Mouse (Mus musculus): ENCODE results near the gene Dbndd2. TPM values are rescaled to one million over a fixed set of nuclear protein-coding genes. Genes with fewer than 3 reads are reported as not detected.

The Dbndd2 gene
- polyA plus RNA-seq, 1 experiment from 2014 or later: 2.2 TPM

- Histone ChIP-seq H3K9me3 (replicated peaks) (no peaks in the 10 kb centered on the region), H3K27me3 (peaks cover 12% of the 10 kb centered on the region; the same call in 1 of the 2 replicates), H3K4me2 (no peak overlapping the region), H3K4me3 (replicated peaks) (no peak overlapping the region), H3K4me1 (replicated peaks) (no peaks in the 10 kb centered on the region), H3K27ac (replicated peaks) (no peak overlapping the region), H3K36me3 (replicated peaks) (no peaks in the 10 kb centered on the region), H3K9ac (no peak overlapping the region)
- no peak for ATAC-seq (ENCODE audit: insufficient read depth)
- 65% methylated on average over 7 of the region's 7 CpGs for WGBS (ENCODE audit: insufficient replicate concordance)
These were observed 56.7 kb downstream of the Dbndd2 start for GRCm38 (mm10) chr2:164542598-164542997.

Other genes starting within 250 kb of the Dbndd2 start
- gene Svs2, start 247.6 kb upstream of the Dbndd2 start, polyA plus RNA-seq (2015; fragmentation: Nextera tagmentation; extraction: Ambion mirVana): not detected in 2 replicates
- not detected in 2 replicates for gene Svs3b, start 229.5 kb upstream of the Dbndd2 start, polyA plus RNA-seq (2015; fragmentation: Nextera tagmentation; extraction: Ambion mirVana)
- not detected in 2 replicates for gene Svs4, start 207.6 kb upstream of the Dbndd2 start, polyA plus RNA-seq (2015; fragmentation: Nextera tagmentation; extraction: Ambion mirVana)
- gene Svs3a, start 196.8 kb upstream of the Dbndd2 start, polyA plus RNA-seq (2015; fragmentation: Nextera tagmentation; extraction: Ambion mirVana): not detected in 2 replicates
- gene Svs6, start 169.4 kb upstream of the Dbndd2 start, polyA plus RNA-seq (2015; fragmentation: Nextera tagmentation; extraction: Ambion mirVana): not detected in 2 replicates
- gene Svs5, start 153.4 kb upstream of the Dbndd2 start, polyA plus RNA-seq (2015; fragmentation: Nextera tagmentation; extraction: Ambion mirVana): not detected in 2 replicates
- 21.3 and 24.2 TPM in 2 replicates for gene Slpi, start 97.0 kb upstream of the Dbndd2 start, polyA plus RNA-seq (2015; fragmentation: Nextera tagmentation; extraction: Ambion mirVana)
- 0.07 and 0.63 TPM in 2 replicates for gene Rbpjl, start 83.0 kb upstream of the Dbndd2 start, polyA plus RNA-seq (2015; fragmentation: Nextera tagmentation; extraction: Ambion mirVana)
- 0.28 and 0.32 TPM in 2 replicates for gene Matn4, start 80.9 kb upstream of the Dbndd2 start, polyA plus RNA-seq (2015; fragmentation: Nextera tagmentation; extraction: Ambion mirVana)
- gene Sdc4, start 42.2 kb upstream of the Dbndd2 start, polyA plus RNA-seq (2015; fragmentation: Nextera tagmentation; extraction: Ambion mirVana): 55.0 and 63.3 TPM in 2 replicates
- gene Sys1, start 29.1 kb upstream of the Dbndd2 start, polyA plus RNA-seq (2015; fragmentation: Nextera tagmentation; extraction: Ambion mirVana): 27.1 and 29.7 TPM in 2 replicates
- 5.0 TPM in 1 of 2 replicates, not detected in the other for gene Gm20458, start 25.1 kb upstream of the Dbndd2 start, polyA plus RNA-seq (2015; fragmentation: Nextera tagmentation; extraction: Ambion mirVana)
- gene Trp53tg5, start 12.4 kb upstream of the Dbndd2 start, polyA plus RNA-seq (2015; fragmentation: Nextera tagmentation; extraction: Ambion mirVana): not detected in 2 replicates
- 23.6 and 25.9 TPM in 2 replicates for gene Pigt, start 11.4 kb downstream of the Dbndd2 start, polyA plus RNA-seq (2015; fragmentation: Nextera tagmentation; extraction: Ambion mirVana)
- 1.7 TPM in 2 replicates for gene Wfdc2, start 76.3 kb downstream of the Dbndd2 start, polyA plus RNA-seq (2015; fragmentation: Nextera tagmentation; extraction: Ambion mirVana)
- gene Spint3, start 87.4 kb downstream of the Dbndd2 start, polyA plus RNA-seq (2015; fragmentation: Nextera tagmentation; extraction: Ambion mirVana): not detected in 2 replicates
- gene Wfdc6a, start 99.3 kb downstream of the Dbndd2 start, polyA plus RNA-seq (2015; fragmentation: Nextera tagmentation; extraction: Ambion mirVana): not detected in 2 replicates
- not detected in 2 replicates for gene Eppin, start 107.5 kb downstream of the Dbndd2 start, polyA plus RNA-seq (2015; fragmentation: Nextera tagmentation; extraction: Ambion mirVana)
- not detected in 2 replicates for gene Wfdc6b, start 127.4 kb downstream of the Dbndd2 start, polyA plus RNA-seq (2015; fragmentation: Nextera tagmentation; extraction: Ambion mirVana)
- gene Wfdc8, start 127.5 kb downstream of the Dbndd2 start, polyA plus RNA-seq (2015; fragmentation: Nextera tagmentation; extraction: Ambion mirVana): not detected in 2 replicates
- not detected in 2 replicates for gene Wfdc16, start 152.7 kb downstream of the Dbndd2 start, polyA plus RNA-seq (2015; fragmentation: Nextera tagmentation; extraction: Ambion mirVana)
- not detected in 2 replicates for gene Wfdc10, start 169.9 kb downstream of the Dbndd2 start, polyA plus RNA-seq (2015; fragmentation: Nextera tagmentation; extraction: Ambion mirVana)
- gene Wfdc9, start 170.5 kb downstream of the Dbndd2 start, polyA plus RNA-seq (2015; fragmentation: Nextera tagmentation; extraction: Ambion mirVana): not detected in 2 replicates
- not detected in 2 replicates for gene Wfdc11, start 188.0 kb downstream of the Dbndd2 start, polyA plus RNA-seq (2015; fragmentation: Nextera tagmentation; extraction: Ambion mirVana)
- gene Wfdc13, start 199.0 kb downstream of the Dbndd2 start, polyA plus RNA-seq (2015; fragmentation: Nextera tagmentation; extraction: Ambion mirVana): not detected in 2 replicates
- not detected in 2 replicates for gene Spint4, start 212.4 kb downstream of the Dbndd2 start, polyA plus RNA-seq (2015; fragmentation: Nextera tagmentation; extraction: Ambion mirVana)
- gene Spint5, start 229.2 kb downstream of the Dbndd2 start, polyA plus RNA-seq (2015; fragmentation: Nextera tagmentation; extraction: Ambion mirVana): not detected in 2 replicates

Measured in liver, embryonic 15.5 days (tissue).